Mouse (Mus musculus) T-cell, adult 2 months (primary cell): ENCODE data around the gene Ssr2.

ENCODE experiments used
- DNase-seq: peaks from one replicate; pipeline ENCODE4 v3.0.0; 2022; ENCODE audit warnings: low spot score

Gene Ssr2

GRCm38 (mm10) chr3:88575540-88575939 lies at the start of gene Ssr2:
TSS of gene Ssr2 (plus strand) at chr3:88575876.
- no peak for DNase-seq

- peak; percentile 78 for DNase-seq
These were observed 49.2 kb upstream of the Ssr2 start for GRCm38 (mm10) chr3:88526157-88527131.

- DNase-seq = no peak
These were observed 48.1 kb upstream of the Ssr2 start for GRCm38 (mm10) chr3:88527565-88527964.

GRCm38 (mm10) chr3:88528646-88529045 lies 47.0 kb upstream of the Ssr2 start:
- no peak for DNase-seq

- DNase-seq = no peak
These were observed 46.3 kb upstream of the Ssr2 start for GRCm38 (mm10) chr3:88529204-88530000.

- DNase-seq = no peak
These were observed 45.4 kb upstream of the Ssr2 start for GRCm38 (mm10) chr3:88530082-88530864.

GRCm38 (mm10) chr3:88531348-88532298 lies 44.1 kb upstream of the Ssr2 start:
- DNase-seq = peak; percentile 82

- no peak for DNase-seq
These were observed 43.4 kb upstream of the Ssr2 start, which contains the start of gene Mex3a for GRCm38 (mm10) chr3:88532299-88532674. TSS of gene Mex3a (plus strand) at chr3:88532395.

GRCm38 (mm10) chr3:88532689-88533511 lies 42.8 kb upstream of the Ssr2 start:
- no peak for DNase-seq

- DNase-seq = no peak
These were observed 42.0 kb upstream of the Ssr2 start for GRCm38 (mm10) chr3:88533706-88534105.

GRCm38 (mm10) chr3:88535005-88535404 lies 40.7 kb upstream of the Ssr2 start:
- no peak for DNase-seq

GRCm38 (mm10) chr3:88535527-88535926 lies 40.1 kb upstream of the Ssr2 start:
- no peak for DNase-seq

GRCm38 (mm10) chr3:88536103-88536930 lies 39.4 kb upstream of the Ssr2 start:
- DNase-seq = no peak

- DNase-seq = no peak
These were observed 38.5 kb upstream of the Ssr2 start for GRCm38 (mm10) chr3:88537146-88537545.

- no peak for DNase-seq
These were observed 37.2 kb upstream of the Ssr2 start for GRCm38 (mm10) chr3:88538271-88539145.

GRCm38 (mm10) chr3:88539397-88539796 lies 36.3 kb upstream of the Ssr2 start:
- DNase-seq = no peak

- DNase-seq = no peak
These were observed 35.6 kb upstream of the Ssr2 start for GRCm38 (mm10) chr3:88540085-88540484.
